Mouse (Mus musculus) liver, embryonic 15.5 days (tissue): ENCODE data around the gene Pex10. TPM values are rescaled to one million over a fixed set of nuclear protein-coding genes. Genes with fewer than 3 reads are reported as not detected.

Experiments used
- ATAC-seq: fragments of 200-750 bp; cut with Nextera tagmentation; 2 replicates; pipeline ENCODE4 v1.8.0; 2017; ENCODE audit warnings: moderate number of reproducible peaks, mild to moderate bottlenecking, moderate library complexity; ENCODE audit not compliant: insufficient read depth
- H3K27ac ChIP-seq: fragments of 300-500 bp; sonication (generic); replicated peaks from 2 replicates; pipeline ENCODE4 v1.5.1; 2015; ENCODE audit warnings: mild to moderate bottlenecking, inconsistent platforms
- H3K27me3 ChIP-seq: fragments of 300-500 bp; sonication (generic); 2 replicates; pipeline ENCODE4 v1.6.1; 2015; ENCODE audit warnings: mild to moderate bottlenecking, inconsistent platforms
- H3K36me3 ChIP-seq: fragments of 300-500 bp; sonication (generic); replicated peaks from 2 replicates; pipeline ENCODE4 v1.6.1; 2015; ENCODE audit warnings: moderate library complexity, mild to moderate bottlenecking, inconsistent platforms
- H3K4me1 ChIP-seq: fragments of 300-500 bp; sonication (generic); replicated peaks from 2 replicates; pipeline ENCODE4 v1.6.1; 2015; ENCODE audit warnings: inconsistent platforms
- H3K4me2 ChIP-seq: fragments of 300-500 bp; sonication (generic); 2 replicates; pipeline ENCODE4 v1.6.1; 2015; ENCODE audit warnings: moderate library complexity, mild to moderate bottlenecking, inconsistent platforms
- H3K4me3 ChIP-seq: fragments of 300-500 bp; sonication (generic); replicated peaks from 2 replicates; pipeline ENCODE4 v1.5.1; 2015; ENCODE audit warnings: mild to moderate bottlenecking, inconsistent platforms
- H3K9ac ChIP-seq: fragments of 300-500 bp; sonication (generic); 2 replicates; pipeline ENCODE4 v1.6.1; 2015; ENCODE audit warnings: moderate library complexity, mild to moderate bottlenecking, inconsistent platforms
- H3K9me3 ChIP-seq: fragments of 300-500 bp; sonication (generic); replicated peaks from 2 replicates; pipeline ENCODE4 v1.6.1; 2016; ENCODE audit warnings: inconsistent platforms
- WGBS: fragments of 180-500 bp; shearing (Covaris S2); methylation state at CpG from one replicate; pipeline ENCODE4 v1.1.7; 2015; ENCODE audit warnings: mixed read lengths; ENCODE audit not compliant: insufficient replicate concordance; 5-methylcytosine and 5-hydroxymethylcytosine counted together
- polyA plus RNA-seq: library from polyadenylated mRNA; unstranded; fragments of >200 nt; fragmentation: Nextera tagmentation; extraction: Ambion mirVana; gene quantifications from 2 replicates; pipeline ENCODE4 v1.2.1, GENCODE M21; 2015

The Pex10 gene
- polyA plus RNA-seq, 1 experiment from 2014 or later, result 7.5 TPM

DNA sequence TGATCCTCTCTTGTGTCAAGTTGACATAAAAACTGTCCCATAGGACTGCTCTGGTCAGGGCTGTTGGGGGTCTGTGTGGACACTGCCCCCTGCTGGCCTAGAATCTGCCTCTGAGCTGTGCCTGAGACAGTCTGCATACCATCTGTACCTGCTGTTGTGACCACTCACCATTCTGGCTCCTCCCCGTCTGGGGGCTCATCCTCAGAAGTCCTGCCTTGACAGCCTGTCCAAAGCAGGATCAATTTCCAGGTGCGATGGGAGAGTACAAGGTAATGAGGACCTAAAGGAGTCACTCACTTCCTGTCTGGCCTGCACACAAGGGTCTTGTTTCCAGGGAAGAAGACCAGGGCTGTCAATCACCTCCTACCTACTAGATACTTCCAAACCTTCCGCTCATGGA, 27.7 kb downstream of the Pex10 start:
- ATAC-seq, result peak; percentile 47; the same call in 1 of the 2 replicates
- Histone ChIP-seq H3K4me2 (no peak overlapping the region), H3K27ac (no peak overlapping the region), H3K9me3 (no peaks in the 10 kb centered on the region), H3K36me3 (no peaks in the 10 kb centered on the region), H3K9ac (no peak overlapping the region), H3K4me1 (no peaks in the 10 kb centered on the region), H3K4me3 (no peak overlapping the region), H3K27me3 (no peaks in the 10 kb centered on the region)
- 57% methylated on average over 3 of the region's 3 CpGs for WGBS

GRCm38 (mm10) chr4:155095238-155095900, 28.6 kb downstream of the Pex10 start:
- Histone ChIP-seq H3K27ac (no peak overlapping the region), H3K36me3 (no peaks in the 10 kb centered on the region), H3K4me2 (no peak overlapping the region), H3K4me1 (no peaks in the 10 kb centered on the region), H3K9ac (no peak overlapping the region), H3K27me3 (no peaks in the 10 kb centered on the region), H3K9me3 (no peaks in the 10 kb centered on the region), H3K4me3 (no peak overlapping the region)
- 44% methylated on average over 8 of the region's 8 CpGs for WGBS
- ATAC-seq, result peak; percentile 35; the same call in 1 of the 2 replicates

DNA sequence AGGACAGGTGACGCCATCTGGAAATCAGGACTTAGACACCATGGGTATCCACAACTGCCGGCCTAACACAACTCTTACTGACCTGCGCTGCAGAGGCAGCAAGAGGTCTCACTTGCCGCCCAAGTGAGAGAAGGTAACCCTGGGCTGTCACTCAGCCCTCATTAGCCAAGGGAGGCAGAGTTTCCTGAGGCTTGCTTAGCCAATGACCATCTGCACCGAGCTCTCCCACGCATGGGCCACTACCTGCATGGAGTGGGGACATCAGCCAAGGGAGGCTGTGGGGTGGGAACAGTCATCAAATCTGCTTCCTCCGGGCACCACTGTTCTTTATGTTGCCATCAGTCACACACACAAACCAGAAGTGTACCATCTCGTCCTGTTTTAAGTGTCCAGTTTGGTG, 29.2 kb downstream of the Pex10 start:
- Histone ChIP-seq H3K27me3 (no peaks in the 10 kb centered on the region), H3K4me1 (no peaks in the 10 kb centered on the region), H3K9ac (no peak overlapping the region), H3K4me3 (no peak overlapping the region), H3K36me3 (no peaks in the 10 kb centered on the region), H3K9me3 (no peaks in the 10 kb centered on the region), H3K27ac (no peak overlapping the region), H3K4me2 (no peak overlapping the region)
- 70% methylated on average over 8 of the region's 8 CpGs for WGBS
- no peak for ATAC-seq

DNA sequence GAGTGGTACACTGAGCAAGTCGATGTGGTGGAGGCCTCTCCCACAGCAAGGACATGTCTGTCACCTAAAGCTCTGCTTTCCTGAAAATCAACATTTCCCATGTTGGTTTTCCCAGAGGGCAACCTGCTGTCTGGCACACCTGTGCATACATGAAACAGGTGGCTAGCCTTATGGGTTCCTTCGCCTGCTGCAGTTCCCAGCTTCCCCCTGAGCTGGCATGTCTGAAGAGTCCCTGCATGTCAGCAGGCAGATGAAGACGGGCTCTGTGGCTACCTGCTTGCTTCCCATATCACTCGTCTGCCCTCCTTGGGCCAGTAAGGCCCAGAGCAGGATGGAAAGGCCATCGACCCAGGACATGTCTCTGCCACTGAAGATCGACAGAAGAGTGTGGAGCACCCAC, 30.6 kb downstream of the Pex10 start:
- Histone ChIP-seq H3K9me3 (no peaks in the 10 kb centered on the region), H3K4me2 (no peak overlapping the region), H3K9ac (no peak overlapping the region), H3K27me3 (no peaks in the 10 kb centered on the region), H3K36me3 (no peaks in the 10 kb centered on the region), H3K27ac (no peak overlapping the region), H3K4me1 (no peaks in the 10 kb centered on the region), H3K4me3 (no peak overlapping the region)
- ATAC-seq, result no peak
- 47% methylated on average over 6 of the region's 6 CpGs for WGBS

DNA sequence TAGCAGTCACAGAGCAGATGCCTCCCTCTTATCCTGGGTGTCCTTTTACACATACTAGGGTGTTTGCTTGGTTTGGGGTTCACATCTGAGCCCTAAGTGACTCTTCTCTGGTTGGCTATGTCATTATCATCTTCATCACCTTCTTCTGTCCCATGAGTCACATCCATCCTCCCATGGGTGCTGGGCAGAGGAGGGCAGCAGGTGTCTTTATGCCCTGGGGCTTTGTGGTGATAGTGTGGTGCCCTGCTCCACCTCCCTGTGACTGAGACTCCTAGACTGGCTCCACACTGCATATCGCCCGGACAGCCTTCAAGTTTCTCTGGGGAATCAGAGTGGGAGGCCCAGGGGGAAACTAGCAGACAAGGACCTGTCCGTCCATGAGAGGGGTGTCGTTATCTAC, 31.8 kb downstream of the Pex10 start:
- H3K9me3 ChIP-seq, result no peaks in the 10 kb centered on the region
- no peaks in the 10 kb centered on the region for H3K27me3 ChIP-seq
- no peak overlapping the region for H3K27ac ChIP-seq
- H3K36me3 ChIP-seq, result no peaks in the 10 kb centered on the region
- H3K4me3 ChIP-seq, result no peak overlapping the region
- WGBS, result 50% methylated on average over 4 of the region's 4 CpGs
- no peaks in the 10 kb centered on the region for H3K4me1 ChIP-seq
- ATAC-seq, result no peak
- no peak overlapping the region for H3K9ac ChIP-seq
- H3K4me2 ChIP-seq, result no peak overlapping the region

- Histone ChIP-seq H3K27ac (0 out of 2 replicates have a peak overlapping the region, but pooled peaks have one; percentile 19), H3K9me3 (no peaks in the 10 kb centered on the region), H3K27me3 (no peaks in the 10 kb centered on the region), H3K4me1 (peaks cover 7% of the 10 kb centered on the region), H3K9ac (no peak overlapping the region), H3K4me2 (no peak overlapping the region), H3K4me3 (no peak overlapping the region), H3K36me3 (no peaks in the 10 kb centered on the region)
- 35% methylated on average over 4 of the region's 4 CpGs for WGBS
- peak; percentile 74 for ATAC-seq
Observed at GRCm38 (mm10) chr4:155107886-155108285, 41.1 kb downstream of the Pex10 start.

DNA sequence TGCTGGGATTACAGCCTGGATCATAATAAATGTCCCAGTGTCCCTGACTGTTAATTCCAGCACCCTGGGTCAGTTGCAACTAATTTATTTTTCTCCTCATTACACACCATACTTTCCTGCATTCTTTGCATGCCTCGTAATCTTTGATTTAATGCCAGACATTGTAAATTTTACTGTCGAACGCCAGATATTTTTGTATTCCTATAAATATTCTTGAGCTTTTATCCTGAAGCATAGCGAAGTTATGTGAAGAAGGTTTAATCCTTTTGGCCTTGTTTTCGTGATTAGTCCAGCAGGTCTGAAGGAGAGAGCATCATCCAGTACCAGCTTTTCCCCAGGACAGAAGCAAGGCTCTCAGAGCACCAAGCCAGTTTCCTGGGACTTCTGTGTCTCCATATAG, 42.7 kb downstream of the Pex10 start:
- Histone ChIP-seq H3K9me3 (no peaks in the 10 kb centered on the region), H3K4me2 (no peak overlapping the region), H3K27ac (no peak overlapping the region), H3K9ac (no peak overlapping the region), H3K27me3 (no peaks in the 10 kb centered on the region), H3K36me3 (no peaks in the 10 kb centered on the region), H3K4me3 (no peak overlapping the region), H3K4me1 (peaks cover 7% of the 10 kb centered on the region)
- WGBS, result 74% methylated on average over 5 of the region's 5 CpGs
- no peak for ATAC-seq

GRCm38 (mm10) chr4:155113766-155114410, 47.1 kb downstream of the Pex10 start:
- Histone ChIP-seq H3K27me3 (no peaks in the 10 kb centered on the region), H3K4me2 (no peak overlapping the region), H3K27ac (no peak overlapping the region), H3K4me1 (peaks cover 25% of the 10 kb centered on the region), H3K36me3 (no peaks in the 10 kb centered on the region), H3K9me3 (no peaks in the 10 kb centered on the region), H3K4me3 (no peak overlapping the region), H3K9ac (no peak overlapping the region)
- 63% methylated on average over 8 of the region's 8 CpGs for WGBS
- ATAC-seq, result no peak

DNA sequence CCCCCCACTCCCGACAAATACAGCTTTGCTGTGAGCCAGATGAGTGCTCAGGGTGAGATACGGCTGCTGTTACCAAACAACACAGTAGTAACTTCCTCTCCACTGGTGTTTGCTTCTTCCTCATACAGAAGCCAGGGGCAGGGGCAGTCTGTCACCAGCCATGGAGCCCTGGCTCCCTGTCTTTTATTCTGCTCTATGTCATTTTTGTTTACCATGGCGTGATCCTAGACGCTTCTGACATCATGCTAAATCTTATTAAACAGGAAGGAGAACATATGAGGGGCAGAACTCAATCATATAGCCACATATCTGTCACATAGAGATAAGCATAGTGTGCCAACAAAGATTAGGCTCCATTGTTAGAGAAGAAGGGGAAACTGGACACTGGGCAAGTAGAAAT, 49.8 kb downstream of the Pex10 start:
- H3K9me3 ChIP-seq, result no peaks in the 10 kb centered on the region
- peaks cover 45% of the 10 kb centered on the region for H3K4me1 ChIP-seq
- no peaks in the 10 kb centered on the region for H3K27me3 ChIP-seq
- H3K36me3 ChIP-seq, result no peaks in the 10 kb centered on the region
- 17% methylated on average over 4 of the region's 4 CpGs for WGBS
- H3K9ac ChIP-seq, result no peak overlapping the region
- peak overlapping the region; percentile 28; the same call in 1 of the 2 replicates for H3K4me2 ChIP-seq
- no peak for ATAC-seq
- no peak overlapping the region for H3K4me3 ChIP-seq
- H3K27ac ChIP-seq, result peak overlapping the region; percentile 55; the same call in 1 of the 2 replicates

DNA sequence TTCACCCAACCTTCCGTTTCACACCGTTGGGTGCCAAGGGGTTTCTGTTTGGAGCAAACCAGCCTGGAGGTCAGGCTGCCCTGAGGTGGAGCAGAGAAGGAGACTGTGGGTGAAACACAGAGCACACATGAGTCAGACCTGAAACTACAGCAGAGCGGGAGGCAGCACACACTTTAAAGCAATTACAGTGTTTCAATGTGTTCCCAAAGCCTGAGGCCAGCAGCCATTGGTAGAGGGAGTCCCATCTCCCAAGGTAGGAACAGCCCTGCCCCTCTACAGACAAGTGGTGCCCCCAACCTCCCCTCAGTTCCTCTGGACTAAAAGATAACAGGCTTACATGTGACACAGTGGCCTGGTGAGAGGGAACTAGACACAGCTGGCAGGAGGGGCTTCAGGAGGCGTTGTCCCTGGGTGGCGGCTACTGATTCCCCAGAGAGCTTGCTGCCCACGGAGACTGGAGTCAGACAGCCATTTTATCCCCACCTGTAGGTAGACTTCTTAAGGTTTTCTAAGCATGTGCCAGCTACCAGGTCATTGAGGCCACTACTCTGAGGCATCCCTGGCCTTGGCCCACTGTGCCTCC, 50.7 kb downstream of the Pex10 start:
- Histone ChIP-seq H3K9ac (no peak overlapping the region), H3K4me2 (peak overlapping the region; percentile 40; the same call in 1 of the 2 replicates), H3K9me3 (no peaks in the 10 kb centered on the region), H3K36me3 (no peaks in the 10 kb centered on the region), H3K27ac (peak overlapping the region; percentile 55), H3K4me1 (peaks cover 54% of the 10 kb centered on the region), H3K27me3 (no peaks in the 10 kb centered on the region), H3K4me3 (no peak overlapping the region)
- 35% methylated on average over 6 of the region's 6 CpGs for WGBS
- ATAC-seq, result peak; percentile 63

- ATAC-seq, result no peak
- Histone ChIP-seq H3K27me3 (no peaks in the 10 kb centered on the region), H3K9ac (no peak overlapping the region), H3K36me3 (no peaks in the 10 kb centered on the region), H3K27ac (no peak overlapping the region), H3K4me2 (no peak overlapping the region), H3K4me3 (no peak overlapping the region), H3K9me3 (no peaks in the 10 kb centered on the region), H3K4me1 (peaks cover 62% of the 10 kb centered on the region)
- WGBS, result 79% methylated on average over 10 of the region's 10 CpGs
Observed at GRCm38 (mm10) chr4:155118278-155118677, 51.5 kb downstream of the Pex10 start.
